Mouse (Mus musculus) forebrain, embryonic 12.5 days (tissue): Measurements from ENCODE around the gene Gabbr2. TPM values are rescaled to one million over a fixed set of nuclear protein-coding genes. Genes with fewer than 3 reads are reported as not detected.
"Not testable (repeated sequence)": the region's sequence is repeated elsewhere in the genome, so short reads cannot be mapped to it uniquely, and the experiment has no call there.

Experiments
- ATAC-seq: fragments of 200-750 bp; cut with Nextera tagmentation; 2 replicates; pipeline ENCODE4 v1.8.0; 2017; ENCODE audit warnings: moderate TSS enrichment; ENCODE audit not compliant: low FRiP score
- H3K27ac ChIP-seq: fragments of 300-500 bp; sonication (generic); 2 replicates; pipeline ENCODE4 v1.5.1; 2016; ENCODE audit warnings: mild to moderate bottlenecking
- H3K27me3 ChIP-seq: fragments of 300-500 bp; sonication (generic); 2 replicates; pipeline ENCODE4 v1.6.1; 2016; ENCODE audit warnings: mild to moderate bottlenecking
- H3K36me3 ChIP-seq: fragments of 300-500 bp; sonication (generic); replicated peaks from 2 replicates; pipeline ENCODE4 v1.6.1; 2016; ENCODE audit warnings: mild to moderate bottlenecking
- H3K4me1 ChIP-seq: fragments of 300-500 bp; sonication (generic); 2 replicates; pipeline ENCODE4 v1.6.1; 2016
- H3K4me2 ChIP-seq: fragments of 300-500 bp; sonication (generic); 2 replicates; pipeline ENCODE4 v1.6.1; 2016; ENCODE audit warnings: mild to moderate bottlenecking, moderate library complexity
- H3K4me3 ChIP-seq: fragments of 300-500 bp; sonication (generic); replicated peaks from 2 replicates; pipeline ENCODE4 v1.5.1; 2016; ENCODE audit warnings: mild to moderate bottlenecking
- H3K9ac ChIP-seq: fragments of 300-500 bp; sonication (generic); 2 replicates; pipeline ENCODE4 v1.6.1; 2016; ENCODE audit warnings: mild to moderate bottlenecking
- H3K9me3 ChIP-seq: fragments of 300-500 bp; sonication (generic); 2 replicates; pipeline ENCODE4 v1.6.1; 2016
- WGBS: fragments of 180-500 bp; shearing (Covaris S2); methylation state at CpG from one replicate; pipeline ENCODE4 v1.1.7; 2016; 5-methylcytosine and 5-hydroxymethylcytosine counted together
- polyA plus RNA-seq: library from polyadenylated mRNA; unstranded; fragments of >200 nt; fragmentation: Nextera tagmentation; extraction: Ambion mirVana; gene quantifications from 2 replicates; pipeline ENCODE4 v1.2.1, GENCODE M21; 2016

Gabbr2 gene
- polyA plus RNA-seq, 1 experiment from 2014 or later, result 0.51 TPM

- Histone ChIP-seq H3K4me2 (peak overlapping the region; percentile 94), H3K27ac (no peak overlapping the region), H3K36me3 (no peaks in the 10 kb centered on the region), H3K9ac (peak overlapping the region; percentile 62; the same call in 1 of the 2 replicates), H3K27me3 (peaks cover 49% of the 10 kb centered on the region), H3K4me1 (peaks cover 12% of the 10 kb centered on the region; the same call in 1 of the 2 replicates), H3K9me3 (no peaks in the 10 kb centered on the region), H3K4me3 (peak overlapping the region; percentile 73)
- no peak for ATAC-seq
- 68% methylated on average over 4 of the region's 4 CpGs for WGBS
Measured at GRCm38 (mm10) chr4:46649161-46649560, 342.5 kb downstream of the Gabbr2 start.

DNA sequence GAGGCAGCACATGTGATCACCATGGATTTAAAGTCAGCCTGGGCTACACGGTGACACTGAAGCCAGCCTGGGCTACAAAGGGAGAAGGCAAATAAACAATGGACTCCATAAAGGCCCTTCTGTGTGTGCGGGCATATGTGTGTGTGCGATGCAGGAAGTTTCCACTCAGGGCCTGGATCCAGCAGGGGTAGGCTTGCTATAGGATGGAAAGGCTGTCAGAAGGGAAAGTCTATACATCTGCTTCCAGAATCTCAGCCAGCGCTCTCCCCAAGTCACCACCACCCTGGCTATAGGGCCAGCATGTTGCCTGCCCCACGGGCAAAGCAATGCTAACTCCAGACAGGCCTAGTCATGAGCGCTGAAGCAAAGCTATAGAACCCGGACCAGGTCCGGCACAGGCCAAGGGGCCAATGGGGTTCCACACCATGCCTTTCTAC, 348.0 kb downstream of the Gabbr2 start:
- Histone ChIP-seq H3K9me3 (no peaks in the 10 kb centered on the region), H3K27ac (no peak overlapping the region), H3K27me3 (peaks cover 13% of the 10 kb centered on the region), H3K4me3 (no peak overlapping the region), H3K36me3 (no peaks in the 10 kb centered on the region), H3K4me2 (no peak overlapping the region), H3K4me1 (peaks cover 5% of the 10 kb centered on the region; the same call in 1 of the 2 replicates), H3K9ac (no peak overlapping the region)
- no peak for ATAC-seq
- 89% methylated on average over 8 of the region's 8 CpGs for whole genome bisulfite sequencing

GRCm38 (mm10) chr4:46642924-46643675, 348.6 kb downstream of the Gabbr2 start:
- 82% methylated on average over 8 of the region's 8 CpGs for WGBS
- H3K9me3 ChIP-seq, result no peaks in the 10 kb centered on the region
- H3K27me3 ChIP-seq, result peaks cover 7% of the 10 kb centered on the region
- H3K9ac ChIP-seq, result no peak overlapping the region
- no peak overlapping the region for H3K4me2 ChIP-seq
- H3K36me3 ChIP-seq, result no peaks in the 10 kb centered on the region
- H3K27ac ChIP-seq, result no peak overlapping the region
- H3K4me3 ChIP-seq, result no peak overlapping the region
- no peak for ATAC-seq
- peaks cover 5% of the 10 kb centered on the region; the same call in 1 of the 2 replicates for H3K4me1 ChIP-seq

DNA sequence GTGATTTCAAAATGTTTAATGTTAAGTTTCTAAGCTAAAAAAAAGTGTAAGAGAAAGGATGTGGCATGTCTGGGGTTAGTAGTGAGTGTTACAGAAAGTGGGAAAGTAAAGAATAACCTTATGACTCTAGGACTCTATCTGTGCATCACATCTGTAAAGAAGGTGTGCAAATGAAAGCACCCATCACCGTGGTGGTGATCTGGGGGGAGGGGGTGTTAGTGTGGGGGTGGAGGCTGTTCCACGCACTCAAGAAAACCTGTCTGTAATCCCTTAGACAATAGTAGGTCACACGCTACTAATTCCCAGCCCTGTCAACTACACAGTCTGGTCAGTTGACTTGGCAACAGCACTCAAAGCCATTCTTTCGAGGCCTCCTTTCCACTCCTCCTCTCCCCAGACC, 350.4 kb downstream of the Gabbr2 start:
- Histone ChIP-seq H3K4me3 (no peak overlapping the region), H3K27me3 (no peaks in the 10 kb centered on the region), H3K9ac (no peak overlapping the region), H3K4me2 (no peak overlapping the region), H3K4me1 (peaks cover 5% of the 10 kb centered on the region; the same call in 1 of the 2 replicates), H3K9me3 (no peaks in the 10 kb centered on the region), H3K27ac (no peak overlapping the region), H3K36me3 (no peaks in the 10 kb centered on the region)
- 32% methylated on average over 4 of the region's 4 CpGs for WGBS
- no peak for ATAC-seq

- Histone ChIP-seq H3K27ac (no peak overlapping the region), H3K4me2 (no peak overlapping the region)
- WGBS, result 88% methylated on average over 8 of the region's 8 CpGs
Measured at GRCm38 (mm10) chr4:46639866-46640265, 351.8 kb downstream of the Gabbr2 start.

DNA sequence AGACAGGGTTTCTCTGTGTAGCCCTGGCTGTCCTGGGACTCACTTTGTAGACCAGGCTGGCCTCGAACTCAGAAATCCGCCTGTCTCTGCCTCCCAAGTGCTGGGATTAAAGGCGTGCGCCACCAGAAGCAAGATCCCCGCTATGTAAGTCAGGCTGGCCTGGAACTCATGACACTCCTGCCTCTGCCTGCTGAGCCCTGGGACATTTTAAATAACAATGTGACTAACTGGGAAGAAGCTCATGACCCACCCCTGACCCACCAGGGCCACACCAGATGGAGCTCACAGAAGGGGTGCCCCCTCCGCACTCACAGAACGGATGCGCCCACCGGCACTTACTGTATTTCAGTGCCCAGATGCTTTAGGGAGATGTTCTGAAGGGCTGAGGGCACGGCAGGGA, 354.4 kb downstream of the Gabbr2 start:
- not testable (repeated sequence) for H3K4me3 ChIP-seq, ATAC-seq
- 90% methylated on average over 10 of the region's 10 CpGs for WGBS

More at GRCm38 (mm10) chr4:46639866-46640265, 351.8 kb downstream of the Gabbr2 start:
- Histone ChIP-seq H3K4me3 (no peak overlapping the region), H3K9ac (no peak overlapping the region), H3K9me3 (no peaks in the 10 kb centered on the region), H3K27me3 (no peaks in the 10 kb centered on the region), H3K4me1 (peaks cover 5% of the 10 kb centered on the region; the same call in 1 of the 2 replicates), H3K36me3 (no peaks in the 10 kb centered on the region)
- ATAC-seq, result no peak

DNA sequence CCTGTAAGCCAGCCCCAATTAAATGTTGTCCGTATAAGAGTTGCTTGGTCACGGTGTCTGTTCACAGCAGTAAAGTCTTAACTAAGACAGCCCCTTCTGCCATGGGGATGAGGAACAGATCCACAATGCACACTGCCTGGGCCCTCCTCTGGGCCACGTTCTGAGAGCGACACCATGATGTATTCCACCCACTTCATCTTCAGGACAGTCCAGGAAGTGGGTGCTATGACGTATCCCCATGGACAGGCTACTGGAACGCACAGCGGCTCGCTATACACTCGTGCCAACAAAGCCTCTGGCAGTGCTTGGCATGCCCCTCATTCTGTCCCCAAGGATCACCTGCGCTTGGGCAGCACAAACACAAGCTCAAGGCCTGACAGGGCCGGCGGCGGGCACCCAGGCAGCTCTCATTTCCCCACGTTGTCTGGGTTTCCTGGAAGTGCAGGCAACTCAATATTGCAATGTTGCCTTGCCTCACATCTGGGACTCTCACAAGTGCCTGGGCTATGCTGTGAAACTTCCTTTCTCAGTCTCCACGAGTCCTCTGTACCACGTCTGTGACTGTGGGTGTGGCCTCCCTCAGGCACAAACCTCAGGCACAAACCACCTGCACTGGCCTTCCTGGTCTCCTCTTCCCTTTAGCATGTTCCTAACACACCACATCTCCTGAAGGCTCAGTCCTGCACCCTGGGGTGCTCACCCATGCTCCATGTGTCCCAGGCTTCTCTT, 355.8 kb downstream of the Gabbr2 start:
- Histone ChIP-seq H3K9me3 (no peaks in the 10 kb centered on the region), H3K4me3 (no peak overlapping the region), H3K4me1 (no peaks in the 10 kb centered on the region), H3K9ac (no peak overlapping the region), H3K27ac (no peak overlapping the region), H3K36me3 (no peaks in the 10 kb centered on the region), H3K4me2 (no peak overlapping the region), H3K27me3 (peaks cover 8% of the 10 kb centered on the region; the same call in 1 of the 2 replicates)
- WGBS, result 85% methylated on average over 16 of the region's 16 CpGs
- no peak for ATAC-seq

More for the DNA sequence above, 354.4 kb downstream of the Gabbr2 start:
- not testable (repeated sequence) for H3K9me3 ChIP-seq, H3K27ac ChIP-seq, H3K9ac ChIP-seq, H3K4me1 ChIP-seq, H3K27me3 ChIP-seq, H3K36me3 ChIP-seq, H3K4me2 ChIP-seq

- Histone ChIP-seq H3K4me2 (no peak overlapping the region), H3K4me1 (no peaks in the 10 kb centered on the region), H3K27ac (no peak overlapping the region), H3K9ac (no peak overlapping the region), H3K4me3 (no peak overlapping the region), H3K9me3 (no peaks in the 10 kb centered on the region), H3K36me3 (no peaks in the 10 kb centered on the region), H3K27me3 (peaks cover 8% of the 10 kb centered on the region; the same call in 1 of the 2 replicates)
- no peak for ATAC-seq
- 59% methylated on average over 6 of the region's 6 CpGs for WGBS
Measured at GRCm38 (mm10) chr4:46634881-46635280, 356.8 kb downstream of the Gabbr2 start.

- not testable (repeated sequence) for H3K36me3 ChIP-seq, H3K9me3 ChIP-seq, H3K4me1 ChIP-seq, H3K9ac ChIP-seq, H3K4me2 ChIP-seq, H3K27me3 ChIP-seq, H3K27ac ChIP-seq, H3K4me3 ChIP-seq, ATAC-seq
- 65% methylated on average over 6 of the region's 6 CpGs for WGBS
Measured at GRCm38 (mm10) chr4:46633565-46633964, 358.1 kb downstream of the Gabbr2 start.

GRCm38 (mm10) chr4:46632465-46632864, 359.2 kb downstream of the Gabbr2 start:
- WGBS, result 73% methylated on average over 2 of the region's 2 CpGs
- H3K4me3 ChIP-seq, result no peak overlapping the region
- no peak overlapping the region for H3K27ac ChIP-seq
- H3K36me3 ChIP-seq, result no peaks in the 10 kb centered on the region
- no peak for ATAC-seq
- H3K27me3 ChIP-seq, result peaks cover 8% of the 10 kb centered on the region; the same call in 1 of the 2 replicates
- H3K4me1 ChIP-seq, result no peaks in the 10 kb centered on the region
- H3K9me3 ChIP-seq, result no peaks in the 10 kb centered on the region
- no peak overlapping the region for H3K4me2 ChIP-seq
- no peak overlapping the region for H3K9ac ChIP-seq

DNA sequence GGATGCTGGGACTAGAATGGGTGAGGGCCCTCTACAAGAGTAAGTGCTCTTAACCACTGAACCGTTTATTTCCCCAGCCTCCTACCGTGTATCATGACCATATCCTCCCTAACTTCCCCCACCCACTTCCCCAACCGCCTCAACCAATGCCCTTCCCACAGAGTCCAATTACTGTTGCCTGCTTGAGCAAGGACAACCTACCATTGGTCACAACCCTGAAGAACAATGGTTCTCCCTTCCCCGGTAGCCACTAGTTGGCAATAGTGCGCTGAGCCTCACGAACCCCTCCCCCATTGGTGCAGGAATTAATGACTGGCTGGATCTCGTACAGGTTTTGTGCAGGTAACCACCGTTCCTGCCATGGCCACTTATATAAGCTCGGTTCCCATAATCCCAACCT, 361.3 kb downstream of the Gabbr2 start:
- WGBS, result 53% methylated on average over 9 of the region's 9 CpGs
- no peak for ATAC-seq
- Histone ChIP-seq H3K9ac (no peak overlapping the region), H3K9me3 (no peaks in the 10 kb centered on the region), H3K27ac (no peak overlapping the region), H3K4me1 (no peaks in the 10 kb centered on the region), H3K4me3 (no peak overlapping the region), H3K27me3 (peaks cover 8% of the 10 kb centered on the region; the same call in 1 of the 2 replicates), H3K36me3 (no peaks in the 10 kb centered on the region), H3K4me2 (no peak overlapping the region)

DNA sequence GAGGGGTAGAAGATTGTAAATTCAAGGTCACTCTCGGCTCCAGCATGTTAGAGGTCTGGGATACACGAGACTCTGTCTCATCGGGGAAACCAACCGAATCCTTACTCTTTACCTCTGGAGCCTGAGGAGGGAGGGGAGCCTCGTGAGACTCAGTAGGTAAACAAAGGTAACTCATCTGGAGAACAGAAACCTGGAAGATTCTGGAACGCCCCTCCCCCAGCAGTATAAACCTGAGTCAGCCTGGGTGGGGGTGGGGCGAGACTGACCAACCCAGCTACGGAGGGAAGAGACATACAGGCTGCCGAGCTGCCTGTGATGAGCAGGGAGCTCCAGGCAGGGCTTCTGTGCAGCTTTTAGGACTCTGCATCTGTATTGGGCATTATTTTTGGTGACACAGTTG, 362.8 kb downstream of the Gabbr2 start:
- H3K9me3 ChIP-seq, result no peaks in the 10 kb centered on the region
- no peak overlapping the region for H3K9ac ChIP-seq
- H3K4me3 ChIP-seq, result no peak overlapping the region
- H3K27me3 ChIP-seq, result peaks cover under 1% of the 10 kb centered on the region; the same call in 1 of the 2 replicates
- no peak for ATAC-seq
- H3K27ac ChIP-seq, result no peak overlapping the region
- 60% methylated on average over 9 of the region's 9 CpGs for WGBS
- no peak overlapping the region for H3K4me2 ChIP-seq
- H3K4me1 ChIP-seq, result no peaks in the 10 kb centered on the region
- no peaks in the 10 kb centered on the region for H3K36me3 ChIP-seq
